In genomic region chr12:74452375-74453090, GRCm38 (mm10) we compare ENCODE assay signal across 30 mouse cellular contexts.
A peak's percentile ranks its signal among the peaks of the same experiment; 100 is the strongest.
DNase-seq lines count a peak whose midpoint lies in the region; ATAC-seq lines count a peak whose summit lies in the region.
"Had no signal": no experiment of that assay in that cellular context is flagged by ENCODE, and none has a peak within 500 bp of the region (broad histone marks: within the 10 kb centered on the region; RNA-seq: fewer than 3 reads in every experiment).

No protein-coding gene starts in this region.

- ATAC-seq in midbrain, embryonic 13.5 days = 0 out of 2 replicates have a peak, but pooled peaks have one; percentile 43
- ATAC-seq in midbrain, embryonic 16.5 days = no peak
- ATAC-seq in forebrain, embryonic 14.5 days = peak; percentile 89
- ATAC-seq: intestine, embryonic 16.5 days; Patski had no signal

- intact Hi-C loops in gastrocnemius, postnatal 14 days (cut with DNase I; ENCODE audit: low total_unique reads) = no loop called here

- H3K4me1 ChIP-seq in midbrain, embryonic 13.5 days (replicated peaks) = no peaks in the 10 kb centered on the region; the same call in 1 of the 2 replicates
- H3K4me1 ChIP-seq in midbrain, embryonic 16.5 days (ENCODE audit: control insufficient read depth, insufficient read depth, low read length) = peaks cover 4% of the 10 kb centered on the region; the same call in 1 of the 2 replicates
- peaks cover 3% of the 10 kb centered on the region; the same call in 1 of the 2 replicates for H3K4me1 ChIP-seq in forebrain, embryonic 14.5 days (ENCODE audit: control insufficient read depth, insufficient read depth, low read length)
- H3K4me1 ChIP-seq: liver, embryonic 15.5 days had no signal

- H3K27ac ChIP-seq in midbrain, embryonic 13.5 days = no peak overlapping the region
- no peak overlapping the region for H3K27ac ChIP-seq in midbrain, embryonic 16.5 days (ENCODE audit: low read length)
- no peak overlapping the region for H3K27ac ChIP-seq in forebrain, embryonic 14.5 days (ENCODE audit: low read depth, low read length)
- H3K27ac ChIP-seq: embryonic facial prominence, embryonic 13.5 days; heart, adult 2 months; hindbrain, embryonic 13.5 days; kidney, postnatal 0 days; limb, embryonic 12.5 days; liver, embryonic 15.5 days; neural tube, embryonic 13.5 days had no signal

- H3K27me3 ChIP-seq in midbrain, embryonic 13.5 days = no peaks in the 10 kb centered on the region
- H3K27me3 ChIP-seq in midbrain, embryonic 16.5 days (ENCODE audit: control insufficient read depth, insufficient read depth, low read depth, low read length) = no peaks in the 10 kb centered on the region
- H3K27me3 ChIP-seq in forebrain, embryonic 14.5 days (replicated peaks; ENCODE audit: control insufficient read depth, insufficient read depth, low read length) = no peaks in the 10 kb centered on the region
- H3K27me3 ChIP-seq: embryonic facial prominence, embryonic 13.5 days; heart, embryonic 12.5 days; hindbrain, embryonic 13.5 days; limb, embryonic 12.5 days; liver, embryonic 15.5 days; neural tube, embryonic 13.5 days; Patski had no signal

- H3K9me3 ChIP-seq in midbrain, embryonic 13.5 days = no peaks in the 10 kb centered on the region
- H3K9me3 ChIP-seq in midbrain, embryonic 16.5 days (replicated peaks; ENCODE audit: control insufficient read depth, low read length, poor library complexity, severe bottlenecking) = no peaks in the 10 kb centered on the region
- no peaks in the 10 kb centered on the region for H3K9me3 ChIP-seq in forebrain, embryonic 14.5 days (replicated peaks; ENCODE audit: control insufficient read depth, low read length)
- H3K9me3 ChIP-seq: embryonic facial prominence, embryonic 13.5 days; heart, embryonic 12.5 days; hindbrain, embryonic 13.5 days; limb, embryonic 12.5 days; liver, embryonic 15.5 days; neural tube, embryonic 13.5 days had no signal

- H3K4me2 ChIP-seq in midbrain, embryonic 13.5 days (replicated peaks) = no peak overlapping the region
- no peak overlapping the region for H3K4me2 ChIP-seq in midbrain, embryonic 16.5 days (ENCODE audit: low read length)
- no peak overlapping the region for H3K4me2 ChIP-seq in forebrain, embryonic 14.5 days (ENCODE audit: low read length)
- H3K4me2 ChIP-seq: embryonic facial prominence, embryonic 13.5 days; heart, embryonic 12.5 days; hindbrain, embryonic 13.5 days; limb, embryonic 12.5 days; liver, embryonic 15.5 days; lung, embryonic 14.5 days; neural tube, embryonic 13.5 days had no signal

- no peaks in the 10 kb centered on the region for H3K36me3 ChIP-seq in midbrain, embryonic 13.5 days
- no peaks in the 10 kb centered on the region for H3K36me3 ChIP-seq in midbrain, embryonic 16.5 days (ENCODE audit: control insufficient read depth, insufficient read depth, low read length)
- H3K36me3 ChIP-seq in forebrain, embryonic 14.5 days (ENCODE audit: control insufficient read depth, insufficient read depth, low read length) = no peaks in the 10 kb centered on the region
- H3K36me3 ChIP-seq: embryonic facial prominence, embryonic 13.5 days; G1E; heart, embryonic 12.5 days; hindbrain, embryonic 13.5 days; limb, embryonic 12.5 days; liver, embryonic 15.5 days; neural tube, embryonic 13.5 days had no signal

- WGBS in midbrain, embryonic 13.5 days = 82% methylated on average over 4 of the region's 4 CpGs
- WGBS in midbrain, embryonic 16.5 days = 76% methylated on average over 4 of the region's 4 CpGs
- WGBS in forebrain, embryonic 14.5 days = 42% methylated on average over 4 of the region's 4 CpGs

- DNase-seq in embryo, embryonic 10 days (ENCODE audit: low spot score) = peak; percentile 29
- DNase-seq in embryo, embryonic 11 days = no peak
- DNase-seq in forebrain, embryonic 14.5 days (ENCODE audit: low spot score) = peak; percentile 71
- DNase-seq in gastrocnemius, postnatal 14 days = no peak
- DNase-seq in thymus, postnatal 36 days = no peak
- no peak for DNase-seq in ovary, postnatal 36 days (ENCODE audit: low spot score)
- DNase-seq: adrenal gland, postnatal 10 days; cerebellum, adult 2 months; cerebellum, postnatal 14 days; gastrocnemius, postnatal 36 days; heart, adult 2 months; heart, postnatal 4 days; kidney, adult 8-10 months; lung, embryonic 14.5 days; lung, postnatal 14 days; retina, postnatal 1 day; right cerebral cortex, postnatal 14 days; thymus, postnatal 25 days had no signal

- H3K9ac ChIP-seq in midbrain, embryonic 13.5 days (replicated peaks) = no peak overlapping the region
- H3K9ac ChIP-seq in midbrain, embryonic 16.5 days (ENCODE audit: low read depth, low read length) = no peak overlapping the region
- no peak overlapping the region for H3K9ac ChIP-seq in forebrain, embryonic 14.5 days (ENCODE audit: low read length)
- H3K9ac ChIP-seq: embryonic facial prominence, embryonic 13.5 days; heart, embryonic 12.5 days; hindbrain, embryonic 13.5 days; limb, embryonic 12.5 days; liver, embryonic 15.5 days; lung, embryonic 14.5 days; neural tube, embryonic 13.5 days had no signal

- H3K4me3 ChIP-seq in midbrain, embryonic 13.5 days (replicated peaks) = no peak overlapping the region
- no peak overlapping the region for H3K4me3 ChIP-seq in midbrain, embryonic 16.5 days (ENCODE audit: low read depth, low read length)
- H3K4me3 ChIP-seq in forebrain, embryonic 14.5 days (ENCODE audit: low read depth, low read length) = no peak overlapping the region
- H3K4me3 ChIP-seq: embryonic facial prominence, embryonic 13.5 days; heart, adult 2 months; heart, embryonic 12.5 days; hindbrain, embryonic 13.5 days; limb, embryonic 12.5 days; liver, embryonic 15.5 days; neural tube, embryonic 13.5 days had no signal

Comparison
In these comparisons a context has a peak if more than half of its experiments do, and no peak if none do; other contexts are left out.
1. DNase-seq: peak in embryo, embryonic 10 days (single experiment) and forebrain, embryonic 14.5 days (single experiment); none in embryo, embryonic 11 days (single experiment), gastrocnemius, postnatal 14 days (single experiment), thymus, postnatal 36 days (0 of 2) and ovary, postnatal 36 days (single experiment).